Mouse (Mus musculus): Measurements from ENCODE around the gene BC037034.

The BC037034 gene

DNA sequence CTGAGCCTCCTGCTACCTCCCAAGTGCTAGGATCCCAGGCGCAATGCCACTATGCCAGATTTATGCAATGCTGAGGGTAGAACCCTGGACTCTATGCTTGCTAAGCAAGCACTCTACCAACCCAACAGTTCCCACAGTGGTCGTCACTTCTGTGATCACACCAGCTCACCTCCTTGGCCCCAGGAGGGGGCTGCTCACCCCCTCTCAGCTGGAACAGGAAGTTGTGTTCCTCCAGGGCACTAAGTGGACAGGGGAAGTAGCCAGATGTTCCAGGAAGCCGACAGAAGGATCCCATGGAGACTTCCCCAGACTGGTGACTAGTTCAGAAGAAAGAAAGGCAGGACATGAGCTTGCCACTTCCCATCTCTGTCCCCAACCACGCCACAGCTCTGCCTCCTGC lies 1.8 kb downstream of the BC037034 start:
- no peak for DNase-seq (ENCODE audit: low spot score in 2 of 2)

- no peak for DNase-seq (ENCODE audit: low spot score in 2 of 2)
These were observed 3.0 kb downstream of the BC037034 start for GRCm38 (mm10) chr5:138260834-138261233.

GRCm38 (mm10) chr5:138260051-138260450 lies 3.8 kb downstream of the BC037034 start:
- DNase-seq (ENCODE audit: low spot score in 2 of 2) = no peak

DNA sequence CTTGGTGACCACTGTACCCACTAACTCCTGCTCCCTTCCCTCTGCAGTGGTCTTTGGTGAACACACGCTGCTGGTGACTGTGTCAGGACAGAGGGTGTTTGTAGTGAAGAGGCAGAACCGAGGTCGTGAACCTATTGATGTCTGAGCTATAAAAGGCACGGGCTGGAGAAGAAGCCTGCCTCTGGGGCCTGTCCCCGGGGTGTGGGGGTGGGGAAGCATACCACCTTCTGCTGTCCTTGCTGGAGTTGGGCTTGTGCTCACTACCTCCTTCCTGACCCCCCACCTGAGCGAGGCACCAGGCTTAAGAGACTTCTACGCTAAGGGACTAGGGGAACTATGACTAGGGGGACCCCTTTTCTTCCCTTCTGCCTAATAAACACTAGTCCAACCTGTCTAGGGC lies 4.8 kb downstream of the BC037034 start:
- no peak for DNase-seq (ENCODE audit: low spot score in 2 of 2)

GRCm38 (mm10) chr5:138258542-138258941 lies 5.3 kb downstream of the BC037034 start:
- no peak for DNase-seq (ENCODE audit: low spot score in 2 of 2)

DNA sequence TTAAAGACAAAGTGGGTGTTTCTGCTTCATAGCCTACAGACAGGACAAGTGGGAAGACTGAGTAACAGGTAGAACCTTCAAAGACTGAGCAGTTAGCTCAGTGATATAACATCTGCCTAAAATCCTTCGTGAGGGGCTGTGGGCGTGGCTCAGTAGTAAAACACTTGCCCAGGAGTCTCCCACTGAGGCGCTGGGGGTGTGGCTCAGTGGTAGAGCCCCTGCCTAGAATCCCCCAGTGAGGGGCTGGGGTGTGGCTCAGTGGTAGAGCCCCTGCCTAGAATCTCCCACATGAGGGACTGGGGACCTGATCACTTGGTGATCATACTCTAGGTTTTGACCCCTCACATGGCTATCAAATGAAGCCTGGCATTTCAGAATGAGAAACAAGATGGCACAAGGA lies 5.8 kb downstream of the BC037034 start:
- DNase-seq (ENCODE audit: low spot score in 2 of 2) = no peak

GRCm38 (mm10) chr5:138257585-138257978 lies 6.3 kb downstream of the BC037034 start:
- no peak for DNase-seq (ENCODE audit: low spot score in 2 of 2)

- DNase-seq (ENCODE audit: low spot score in 2 of 2) = peak; percentile 68 to 73
These were observed 6.8 kb downstream of the BC037034 start for GRCm38 (mm10) chr5:138256966-138257584.

DNA sequence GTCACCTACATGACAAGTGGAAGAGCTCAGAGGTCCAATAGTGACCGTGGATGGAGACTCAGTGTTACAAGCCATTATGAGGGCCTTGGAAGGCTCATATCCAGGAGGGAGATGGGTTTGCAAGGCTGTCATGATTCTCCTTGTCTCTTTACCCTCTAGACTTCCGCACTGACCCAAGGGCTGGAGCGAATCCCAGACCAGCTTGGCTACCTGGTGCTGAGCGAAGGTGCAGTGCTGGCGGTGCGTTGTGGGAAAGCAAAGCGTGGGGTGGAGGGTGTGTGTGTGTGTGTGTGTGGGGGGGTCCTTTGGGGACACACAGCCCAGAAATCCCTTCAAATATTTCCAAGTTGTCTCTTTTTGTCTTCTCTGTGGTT lies 7.8 kb downstream of the BC037034 start:
- DNase-seq (ENCODE audit: low spot score in 2 of 2) = no peak

GRCm38 (mm10) chr5:138255353-138256093 lies 8.3 kb downstream of the BC037034 start, which contains the start of gene Lamtor4:
Lamtor4 (plus strand) TSS chr5:138255482.
- peak; percentile 96 to 98 for DNase-seq (ENCODE audit: low spot score in 2 of 2)

- DNase-seq (ENCODE audit: low spot score in 2 of 2) = no peak
These were observed 10.8 kb downstream of the BC037034 start for GRCm38 (mm10) chr5:138253061-138253460.

GRCm38 (mm10) chr5:138251144-138251543 lies 12.7 kb downstream of the BC037034 start:
- no peak for DNase-seq (ENCODE audit: low spot score in 2 of 2)

DNA sequence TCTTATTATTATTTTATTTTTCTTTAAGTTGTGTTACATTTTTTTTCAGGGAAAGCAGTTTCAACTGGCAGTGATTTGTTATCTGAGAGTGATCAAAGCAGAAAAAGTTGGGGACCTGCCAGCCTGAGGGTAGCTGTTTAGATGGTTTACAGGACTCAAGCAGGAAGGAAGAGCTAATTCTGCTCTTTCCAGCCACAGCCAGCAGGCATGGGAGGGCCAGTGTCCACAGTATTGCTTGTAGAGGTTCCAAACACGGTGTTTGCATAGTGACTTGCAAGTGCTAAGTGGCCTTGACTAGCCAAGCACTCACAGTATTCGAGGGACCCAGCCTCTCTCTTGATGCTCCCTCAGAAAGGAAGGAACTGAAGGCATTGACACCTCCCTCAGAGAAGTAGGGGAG lies 22.3 kb downstream of the BC037034 start:
- DNase-seq (ENCODE audit: low spot score in 2 of 2) = no peak

DNA sequence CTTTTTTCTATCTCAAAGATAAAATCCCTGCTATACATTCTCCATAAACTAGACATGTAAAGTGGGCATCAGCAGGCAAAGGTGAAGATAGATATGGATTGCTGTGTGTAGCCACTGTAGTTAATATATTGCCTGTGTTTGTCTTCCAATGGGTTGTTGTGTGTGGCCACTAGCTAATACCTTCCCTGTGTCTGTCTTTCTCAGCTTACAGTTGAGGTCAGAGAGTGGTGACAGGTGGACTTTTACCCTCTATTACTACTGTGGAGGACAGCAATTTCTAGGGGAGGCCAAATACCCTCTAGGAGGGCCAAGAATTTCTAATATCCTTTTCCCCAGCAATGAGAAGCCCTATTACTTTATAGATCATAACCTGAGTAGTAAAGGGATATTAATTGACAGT lies 29.6 kb downstream of the BC037034 start:
- DNase-seq (ENCODE audit: low spot score in 2 of 2) = no peak

- DNase-seq (ENCODE audit: low spot score in 2 of 2) = no peak
These were observed 30.1 kb downstream of the BC037034 start for GRCm38 (mm10) chr5:138233778-138234177.

DNA sequence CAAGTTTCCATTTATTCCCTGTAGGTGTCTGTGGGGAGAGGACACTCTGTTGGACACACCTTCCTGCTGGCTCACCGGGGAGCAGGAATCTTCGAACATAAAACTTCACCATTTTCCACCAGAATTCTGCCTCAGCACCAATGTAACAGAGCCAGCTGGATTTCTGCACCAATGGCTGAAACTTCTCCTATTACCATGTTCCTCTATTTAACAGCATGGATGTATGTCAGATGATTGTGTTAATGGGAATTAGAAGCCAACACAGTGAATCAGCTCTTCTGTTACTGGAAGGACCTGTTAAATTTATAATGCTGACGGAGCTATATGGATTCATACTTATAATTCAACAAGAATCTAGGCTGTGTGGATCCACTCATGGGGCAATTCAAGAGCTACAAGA lies 34.3 kb downstream of the BC037034 start:
- no peak for DNase-seq (ENCODE audit: low spot score in 2 of 2)

DNA sequence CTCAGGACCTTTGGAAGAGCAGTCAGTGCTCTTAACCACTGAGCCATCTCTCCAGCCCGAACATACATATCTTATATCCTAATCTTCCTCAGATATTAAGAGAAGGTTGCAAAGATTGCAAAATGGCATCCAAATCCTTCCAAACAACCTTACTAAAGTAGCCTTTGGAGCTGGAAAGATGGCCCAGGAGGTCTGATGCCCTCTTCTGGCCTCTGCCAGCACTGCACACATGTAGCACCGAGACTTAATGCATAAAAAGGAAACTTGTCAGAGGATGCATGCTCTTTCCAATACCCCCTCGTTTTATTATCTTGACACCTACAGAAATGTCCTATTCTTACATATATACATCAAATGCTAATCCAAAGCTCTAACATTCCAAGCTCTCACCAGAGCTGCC lies 35.8 kb downstream of the BC037034 start:
- DNase-seq (ENCODE audit: low spot score in 2 of 2) = peak; percentile 41 to 55

DNA sequence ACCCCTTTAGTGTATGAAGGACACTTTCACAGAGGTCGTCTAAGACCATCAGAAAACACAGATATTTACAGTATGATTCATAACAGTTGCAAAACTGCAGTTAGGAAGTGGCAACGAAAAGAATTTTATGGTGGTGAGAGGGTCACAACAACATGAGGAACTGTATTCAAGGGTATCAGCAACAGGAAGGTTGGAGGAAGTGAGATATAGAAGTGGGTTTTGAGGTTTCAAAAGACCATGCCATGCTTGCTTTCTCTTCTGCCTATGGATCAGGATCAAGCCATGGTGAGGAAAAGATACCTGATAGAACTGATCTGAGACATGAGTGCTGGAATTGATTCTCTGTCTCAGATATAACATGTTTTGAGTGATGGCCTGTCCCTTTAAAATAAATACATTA lies 36.5 kb downstream of the BC037034 start:
- peak; percentile 47 to 60 for DNase-seq (ENCODE audit: low spot score in 2 of 2)

DNA sequence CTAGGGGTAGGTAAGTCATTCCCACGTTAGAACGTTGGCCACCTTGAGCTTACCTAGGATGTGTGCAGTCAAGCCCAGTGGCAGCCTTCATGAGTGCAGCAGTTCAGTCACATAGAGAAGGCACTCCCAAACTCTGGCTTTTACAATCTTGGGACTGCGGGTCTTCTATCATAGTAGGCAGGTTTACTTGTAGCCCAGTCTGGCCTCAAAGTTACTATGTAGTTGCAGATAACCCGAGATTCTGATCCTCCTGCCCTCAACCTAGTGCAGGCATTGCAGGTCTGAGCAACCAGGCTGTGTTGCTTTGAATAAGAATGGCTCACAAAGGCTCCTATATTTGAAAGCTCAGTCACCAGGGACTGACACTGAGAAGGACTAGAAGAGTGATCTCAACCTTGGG lies 37.3 kb downstream of the BC037034 start:
- DNase-seq (ENCODE audit: low spot score in 2 of 2) = no peak

DNA sequence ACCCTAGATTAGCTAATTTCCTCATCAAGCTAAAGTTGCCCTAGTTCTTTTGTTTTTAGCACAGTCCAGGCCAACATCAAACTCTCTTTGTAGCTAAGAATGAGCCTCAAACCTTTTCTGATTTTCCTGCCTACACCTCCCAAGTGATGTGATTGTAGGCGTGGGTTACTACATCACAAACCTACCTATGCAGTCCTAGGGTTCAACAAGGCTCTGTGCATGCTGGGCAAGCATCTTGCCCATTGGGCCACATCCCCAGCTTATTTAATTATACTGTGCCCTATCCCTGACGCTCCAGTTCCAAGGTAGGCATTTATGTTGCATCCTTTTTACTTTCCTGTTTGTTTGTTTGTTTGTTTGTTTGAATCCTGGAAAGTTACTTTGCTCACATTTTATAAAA lies 38.1 kb downstream of the BC037034 start, which contains the start of gene Nxpe5:
Gene Nxpe5 (plus strand): TSS at position 199 of the 400 bp plus-strand sequence.
- no peak for DNase-seq (ENCODE audit: low spot score in 2 of 2)

GRCm38 (mm10) chr5:138223287-138223686 lies 40.5 kb downstream of the BC037034 start:
- DNase-seq (ENCODE audit: low spot score in 2 of 2) = no peak

DNA sequence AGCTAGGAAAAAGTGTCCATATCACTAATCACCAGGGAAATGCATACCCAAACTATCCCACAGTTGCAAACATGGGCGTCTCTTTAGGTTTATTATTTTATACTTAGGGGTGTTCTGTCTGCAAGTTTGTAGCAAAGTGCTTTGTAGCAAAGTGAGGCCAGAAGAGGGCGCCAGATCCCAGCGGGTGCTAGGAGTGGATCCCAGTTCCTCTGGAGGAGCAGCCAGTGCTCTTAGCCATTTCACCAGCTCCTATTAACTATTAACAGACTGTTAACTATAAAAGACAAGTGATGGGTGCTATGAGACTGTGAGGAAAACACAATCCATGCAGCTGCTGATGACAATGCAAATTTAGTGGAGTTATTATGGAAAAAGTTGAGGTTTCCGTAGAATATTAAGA lies 41.7 kb downstream of the BC037034 start:
- DNase-seq (ENCODE audit: low spot score in 2 of 2) = peak; percentile 76 to 77

- DNase-seq (ENCODE audit: low spot score in 2 of 2) = no peak
These were observed 44.0 kb downstream of the BC037034 start for GRCm38 (mm10) chr5:138219864-138220263.
